Mouse (Mus musculus) inflammation-experienced regulatory T-cells (primary cell): ENCODE measurements around the gene Srp68. TPM values are rescaled to one million over a fixed set of nuclear protein-coding genes. Genes with fewer than 3 reads are reported as not detected.

Experiments used
- polyA plus RNA-seq, 2 experiments: library from polyadenylated mRNA; unstranded; fragments of 100-300 nt; shearing (Covaris generic); gene quantifications; one replicate each; pipeline ENCODE4 v1.2.1; 2017

The Srp68 gene
- polyA plus RNA-seq, result 10 to 100 TPM; 69.6 to 79.1 TPM

DNA sequence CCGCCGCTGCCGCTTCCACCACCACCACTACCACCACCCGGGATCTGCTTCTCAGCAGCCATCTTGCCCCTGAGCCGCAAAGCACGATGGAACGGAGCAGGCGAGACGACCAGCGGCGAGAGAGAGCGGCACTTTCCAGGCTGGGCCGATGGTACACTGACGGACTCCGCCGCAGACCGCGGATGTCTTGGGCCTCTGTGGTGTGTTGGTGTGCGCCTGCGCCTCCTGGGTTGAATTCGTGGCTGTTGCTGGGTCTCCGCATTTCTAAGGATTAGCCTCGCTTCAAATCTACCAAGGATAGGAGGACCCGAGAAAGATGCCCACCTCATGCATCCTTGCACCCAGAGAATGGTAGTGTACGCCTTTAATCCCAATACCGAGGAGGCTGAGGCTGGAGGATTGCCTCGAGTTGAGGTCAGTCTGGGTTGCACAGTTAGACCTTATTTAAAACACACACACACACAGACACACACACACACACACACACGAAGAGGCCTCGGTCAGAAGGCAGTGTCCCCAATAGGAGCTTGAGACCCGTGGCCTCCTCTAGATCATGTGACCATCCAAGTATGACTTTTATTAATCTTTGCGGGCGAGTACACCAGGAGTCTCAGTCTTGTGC lies at the start of gene Srp68:
TSS of gene Srp68 (minus strand) at position 173 of the 622 bp plus-strand sequence.

DNA sequence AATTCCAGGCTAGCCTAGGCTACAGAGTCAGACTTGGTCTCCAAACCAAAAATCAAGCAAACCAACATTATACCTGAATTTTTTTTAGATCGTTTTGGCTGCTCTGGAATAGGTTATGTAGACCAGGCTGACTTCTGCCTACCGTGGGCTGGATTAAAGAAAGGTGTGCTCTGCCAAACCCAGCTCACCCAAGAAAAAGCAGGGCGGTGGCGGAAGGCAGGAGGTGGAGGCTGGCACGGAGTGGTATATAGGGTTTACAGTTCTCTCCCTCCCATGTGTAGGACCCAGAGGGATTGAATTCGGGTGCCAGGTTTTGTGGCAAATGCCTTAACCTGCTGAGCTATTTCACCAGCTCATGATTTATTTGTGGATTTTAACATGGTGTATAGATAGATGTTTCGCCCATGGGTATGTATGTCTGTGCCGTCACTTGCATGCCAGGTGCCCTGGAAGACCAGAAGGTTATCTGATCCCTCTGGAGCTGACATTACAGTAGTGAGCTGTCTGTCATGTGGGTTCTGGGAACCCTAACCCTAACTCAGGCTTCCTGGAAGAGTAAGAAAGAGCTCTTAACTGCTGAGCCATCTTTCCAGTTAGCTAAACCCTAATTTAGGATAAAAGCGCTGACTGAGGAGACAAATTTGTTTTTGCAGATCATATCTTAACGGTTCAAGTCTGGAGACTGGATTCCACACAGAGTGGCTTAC lies 33.2 kb upstream of the Srp68 start, which contains the start of gene Exoc7:
TSS of gene Exoc7 (minus strand) at position 215 of the 707 bp plus-strand sequence.

DNA sequence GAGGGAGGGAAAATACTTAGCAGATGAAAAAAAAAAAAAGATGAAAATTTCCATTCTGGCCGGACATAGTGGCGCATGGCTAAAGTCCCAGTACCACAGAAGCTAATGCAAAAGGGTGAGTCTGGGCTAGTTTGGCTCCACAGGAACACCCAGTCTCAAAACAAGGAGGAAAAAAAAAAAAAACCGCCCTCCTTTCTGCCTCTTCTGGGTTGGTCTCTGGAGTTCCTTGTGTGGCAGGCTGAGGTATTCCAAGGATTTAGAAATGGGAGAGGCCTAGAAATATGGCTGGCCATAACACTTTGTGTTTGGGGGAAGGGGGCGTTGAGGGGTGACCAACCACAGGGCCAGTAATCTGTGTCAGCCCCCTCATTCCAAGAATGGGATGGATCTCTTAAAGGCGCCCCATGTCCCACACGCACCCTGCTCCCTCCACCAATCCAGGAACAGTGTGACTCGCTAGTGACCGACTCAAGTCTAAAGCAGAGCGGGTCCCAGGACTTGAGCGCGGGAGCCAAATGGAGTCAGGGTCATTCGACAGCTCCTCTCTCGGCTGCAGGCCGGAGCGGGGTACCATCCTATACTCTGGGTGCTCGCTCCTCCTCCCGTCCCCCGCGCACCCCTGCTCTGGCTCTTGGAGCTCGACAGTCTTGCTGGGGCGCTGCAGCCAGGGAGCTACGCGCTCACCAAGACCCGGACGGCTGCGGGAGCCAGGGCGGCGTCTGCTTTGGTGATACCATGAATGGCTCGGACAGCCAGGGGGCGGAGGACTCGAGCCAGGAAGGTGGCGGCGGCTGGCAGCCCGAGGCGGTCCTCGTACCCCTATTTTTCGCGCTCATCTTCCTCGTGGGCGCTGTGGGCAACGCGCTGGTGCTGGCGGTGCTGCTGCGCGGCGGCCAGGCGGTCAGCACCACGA lies 7.0 kb upstream of the Srp68 start, which contains the start of gene Galr2:
TSS of gene Galr2 (plus strand) at position 189 of the 913 bp plus-strand sequence.

DNA sequence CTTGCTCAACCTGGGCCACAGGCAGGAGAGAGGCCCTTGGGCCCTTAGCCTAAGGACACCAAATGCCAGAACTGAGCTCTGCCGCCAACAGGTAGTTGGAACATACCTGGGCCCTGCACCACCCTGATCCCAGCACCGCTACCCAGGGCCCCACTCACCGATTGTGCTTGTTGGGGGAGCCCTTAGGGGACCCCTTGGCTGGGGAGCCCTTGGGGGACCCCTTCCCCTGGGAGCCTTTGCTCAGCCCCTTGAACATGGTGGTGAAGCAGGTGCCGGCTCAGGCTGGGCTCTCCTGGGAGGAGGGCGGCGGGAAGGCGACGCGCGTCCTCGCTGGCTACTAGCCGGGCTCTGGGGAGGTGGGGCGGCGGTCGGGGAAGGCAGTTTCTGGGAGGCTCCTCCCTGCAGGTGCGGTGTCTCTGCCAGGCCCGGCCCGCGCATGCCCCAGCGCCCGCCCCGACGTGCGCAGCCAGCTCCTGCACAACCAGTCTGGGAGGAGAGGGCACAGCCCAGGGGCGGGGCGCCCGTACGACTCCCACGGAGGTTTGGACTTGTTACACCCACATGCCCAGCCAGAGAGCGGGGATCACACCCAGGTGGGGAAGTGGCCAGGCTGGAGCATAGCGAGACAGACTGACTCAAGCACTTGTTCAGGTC lies 36.1 kb downstream of the Srp68 start, which contains the start of gene Evpl:
TSS of gene Evpl (minus strand) at position 336 of the 654 bp plus-strand sequence.

DNA sequence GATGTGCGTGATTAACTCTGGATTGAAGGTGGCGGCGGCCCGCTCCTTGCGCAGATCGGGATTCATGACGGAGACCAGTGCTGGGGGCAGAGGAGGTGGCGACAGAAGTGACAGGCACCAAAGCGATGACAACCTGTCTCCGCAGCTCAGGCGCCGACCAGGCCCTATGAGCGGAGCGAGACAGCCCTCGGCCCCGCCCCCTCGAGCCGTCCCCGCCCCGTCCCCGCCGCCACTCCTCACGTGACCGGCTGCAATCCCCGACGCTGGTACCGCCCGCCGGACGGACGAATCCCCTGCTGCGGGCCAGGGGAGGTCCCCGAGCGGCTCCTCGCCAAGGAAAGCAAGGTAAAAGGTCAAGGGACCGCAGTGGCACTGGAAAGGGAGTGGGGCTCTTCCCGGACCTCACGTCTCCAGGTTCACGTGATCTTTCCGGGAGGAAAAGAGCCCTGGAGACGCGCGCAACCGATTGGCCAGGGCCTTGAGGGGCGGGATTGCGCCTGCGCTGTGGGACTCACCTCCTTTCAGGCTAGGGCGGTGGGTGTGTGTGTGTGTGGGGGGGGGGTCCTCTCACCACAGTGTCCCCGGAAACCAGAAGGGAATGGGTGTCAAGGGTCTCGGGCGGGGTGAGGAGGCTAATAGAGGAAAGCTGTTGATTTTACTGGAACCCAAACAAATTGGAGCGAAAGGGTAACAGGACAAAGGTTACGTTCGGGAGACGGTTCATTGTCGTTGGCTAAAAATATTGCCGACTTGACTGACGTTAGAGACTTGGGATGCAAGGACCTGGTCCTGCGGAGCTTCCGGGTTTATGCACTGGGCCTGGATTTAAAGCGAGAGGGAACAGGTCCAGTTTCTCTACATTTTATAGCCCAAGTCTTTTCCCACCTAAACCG lies 75.1 kb downstream of the Srp68 start, which contains the start of the genes Ten1 and Acox1:
TSS of gene Ten1 (plus strand) at position 217 of the 893 bp plus-strand sequence.
TSS of gene Acox1 (minus strand) at position 407 of the 893 bp plus-strand sequence.

Other genes starting within 250 kb of the Srp68 start
- 1,000 to 10,000 TPM; 1,305 to 1,440 TPM for gene H3f3b, start 246.3 kb downstream of the Srp68 start, polyA plus RNA-seq
- 10 to 100 TPM; 38.7 to 59.1 TPM for gene Unk, start 243.9 kb downstream of the Srp68 start, polyA plus RNA-seq
- 100 to 1,000 TPM; 140 to 162 TPM for gene Unc13d, start 196.3 kb downstream of the Srp68 start, polyA plus RNA-seq
- 100 to 1,000 TPM; 179 to 187 TPM for gene Wbp2, start 187.2 kb downstream of the Srp68 start, polyA plus RNA-seq
- under 1 TPM in 1 of 2 experiments, not detected in 1; 0.89 TPM for gene Trim47, start 147.0 kb downstream of the Srp68 start, polyA plus RNA-seq
- gene Trim65, start 143.1 kb downstream of the Srp68 start, polyA plus RNA-seq, result 10 to 100 TPM; 18.8 to 28.5 TPM
- 10 to 100 TPM; 73.7 to 79.0 TPM for gene Mrpl38, start 135.3 kb downstream of the Srp68 start, polyA plus RNA-seq
- 10 to 100 TPM; 11.2 to 13.4 TPM for gene Fbf1, start 106.1 kb downstream of the Srp68 start, polyA plus RNA-seq
- 10 to 100 TPM; 54.7 to 68.8 TPM for gene Ten1, start 75.4 kb downstream of the Srp68 start, polyA plus RNA-seq
- 10 to 100 TPM; 19.8 to 23.4 TPM for gene Acox1, start 75.2 kb downstream of the Srp68 start, polyA plus RNA-seq
- gene Evpl, start 36.1 kb downstream of the Srp68 start, polyA plus RNA-seq, result 1 to 10 TPM in 1 of 2 experiments, not detected in 1; 1.4 TPM
- not detected for gene Galr2, start 6.7 kb upstream of the Srp68 start, polyA plus RNA-seq
- gene Exoc7, start 33.0 kb upstream of the Srp68 start, polyA plus RNA-seq, result 10 to 100 TPM; 67.5 to 84.3 TPM
- gene Foxj1, start 61.2 kb upstream of the Srp68 start, polyA plus RNA-seq, result not detected
- gene Rnf157, start 138.8 kb upstream of the Srp68 start, polyA plus RNA-seq, result 10 to 100 TPM in 1 of 2 experiments, 1 to 10 TPM in 1; 7.8 to 15.0 TPM
- gene Ubald2, start 159.9 kb upstream of the Srp68 start, polyA plus RNA-seq, result 10 to 100 TPM; 55.9 to 58.9 TPM
- under 1 TPM in 1 of 2 experiments, not detected in 1; 0.50 TPM for gene Qrich2, start 192.0 kb upstream of the Srp68 start, polyA plus RNA-seq
- gene Prpsap1, start 220.0 kb upstream of the Srp68 start, polyA plus RNA-seq, result 100 to 1,000 TPM; 138 to 145 TPM